Mouse (Mus musculus) hindbrain, embryonic 10.5 days (tissue): Measurements from ENCODE around the gene Mpi. TPM values are rescaled to one million over a fixed set of nuclear protein-coding genes. Genes with fewer than 3 reads are reported as not detected.

Source experiments
- DNase-seq: peaks from one replicate; pipeline ENCODE4 v3.0.0-alpha.2; 2017; ENCODE audit warnings: low spot score
- H3K27ac ChIP-seq: fragments of 300-500 bp; sonication (generic); 2 replicates; pipeline ENCODE4 v1.5.1; 2016; ENCODE audit warnings: mild to moderate bottlenecking, moderate library complexity
- H3K27me3 ChIP-seq: fragments of 300-500 bp; sonication (generic); 2 replicates; pipeline ENCODE4 v1.6.1; 2016; ENCODE audit warnings: mild to moderate bottlenecking; ENCODE audit not compliant: poor library complexity, insufficient read depth, severe bottlenecking
- H3K36me3 ChIP-seq: fragments of 300-500 bp; sonication (generic); 2 replicates; pipeline ENCODE4 v1.6.1; 2016; ENCODE audit warnings: mild to moderate bottlenecking, moderate library complexity
- H3K4me1 ChIP-seq: fragments of 300-500 bp; sonication (generic); replicated peaks from 2 replicates; pipeline ENCODE4 v1.6.1; 2016; ENCODE audit warnings: mild to moderate bottlenecking
- H3K4me3 ChIP-seq: fragments of 300-500 bp; sonication (generic); 2 replicates; pipeline ENCODE4 v1.5.1; 2016; ENCODE audit warnings: mild to moderate bottlenecking, moderate library complexity
- H3K9me3 ChIP-seq: fragments of 300-500 bp; sonication (generic); 2 replicates; pipeline ENCODE4 v1.6.1; 2016; ENCODE audit warnings: mild to moderate bottlenecking, moderate library complexity
- WGBS: fragments of 180-500 bp; shearing (Covaris S2); methylation state at CpG from one replicate; pipeline ENCODE4 v1.1.7; 2016; 5-methylcytosine and 5-hydroxymethylcytosine counted together
- polyA plus RNA-seq: library from polyadenylated mRNA; unstranded; fragments of >200 nt; fragmentation: Nextera tagmentation; extraction: Ambion mirVana; gene quantifications from 2 replicates; pipeline ENCODE4 v1.2.1, GENCODE M21; 2016

Mpi gene
- polyA plus RNA-seq, 1 experiment from 2014 or later: 74.1 TPM

DNA sequence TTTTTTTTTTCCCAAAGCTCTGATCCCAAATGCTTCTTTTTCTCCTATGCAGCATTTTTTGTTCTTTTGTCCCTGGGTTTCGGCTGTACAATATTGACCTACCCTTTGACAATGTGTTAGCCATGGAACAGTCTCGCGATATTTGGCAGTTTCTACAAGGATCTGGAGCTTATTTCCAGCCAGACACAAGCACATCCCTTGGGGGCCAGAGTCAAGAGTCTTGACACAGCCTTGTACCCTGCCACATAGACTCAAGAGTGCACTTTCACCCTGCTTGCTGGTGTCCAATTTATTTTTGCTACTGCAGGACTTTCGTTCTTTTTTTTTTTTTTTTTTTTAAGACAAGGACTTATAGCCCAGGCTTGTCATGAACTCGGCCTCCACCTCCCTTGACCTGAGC is 16.2 kb downstream of the Mpi start:
- Histone ChIP-seq H3K9me3 (no peaks in the 10 kb centered on the region), H3K36me3 (peaks cover 65% of the 10 kb centered on the region), H3K4me3 (peak overlapping the region; percentile 94; the same call in 1 of the 2 replicates), H3K4me1 (peaks cover 28% of the 10 kb centered on the region), H3K27ac (no peak overlapping the region), H3K27me3 (no peaks in the 10 kb centered on the region)
- no peak for DNase-seq
- 87% methylated on average over 5 of the region's 5 CpGs for WGBS

DNA sequence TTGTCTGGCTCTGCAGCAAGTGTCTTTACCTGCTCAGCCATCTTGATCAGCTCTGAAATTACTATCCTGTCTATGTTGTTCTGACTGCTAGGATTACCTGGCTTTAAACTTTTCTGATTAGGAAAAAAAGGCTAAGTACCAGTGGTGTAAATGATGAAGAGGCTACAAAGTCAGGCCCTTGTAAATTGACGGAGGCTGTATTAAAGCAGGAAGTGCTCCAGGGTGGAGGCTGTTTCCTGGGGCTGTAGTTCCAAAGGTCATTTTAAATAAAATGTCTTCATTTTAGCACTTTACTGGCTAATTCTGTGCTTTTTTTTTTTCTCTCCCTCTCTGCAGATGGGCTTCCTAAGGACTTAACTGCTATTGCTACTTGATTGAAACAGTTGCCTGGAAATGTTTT is 20.6 kb downstream of the Mpi start:
- Histone ChIP-seq H3K36me3 (peaks cover 63% of the 10 kb centered on the region), H3K4me3 (no peak overlapping the region), H3K9me3 (no peaks in the 10 kb centered on the region), H3K4me1 (peaks cover 8% of the 10 kb centered on the region), H3K27ac (no peak overlapping the region), H3K27me3 (no peaks in the 10 kb centered on the region)
- 81% methylated on average over 1 of the region's 1 CpGs for WGBS
- no peak for DNase-seq

DNA sequence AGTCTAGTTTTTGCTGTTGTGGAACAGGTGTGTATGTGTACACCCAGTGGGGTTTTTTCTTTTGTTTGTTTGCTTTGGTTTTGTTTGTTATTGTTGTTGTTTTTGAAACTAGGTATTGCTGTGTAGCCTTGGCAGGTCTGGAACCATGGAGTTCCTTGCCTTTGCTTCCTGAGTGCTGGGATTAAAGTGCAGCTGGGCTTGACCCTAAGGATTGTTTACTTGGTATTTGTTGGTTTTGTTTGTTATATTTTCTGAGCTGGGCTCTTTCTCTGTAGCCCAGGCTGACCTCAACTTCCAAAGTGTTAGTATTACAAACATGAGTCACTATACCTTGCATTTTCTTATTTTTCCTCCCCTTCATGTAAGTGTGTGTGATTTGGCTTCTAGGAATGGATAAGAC is 26.1 kb downstream of the Mpi start:
- H3K4me3 ChIP-seq: no peak overlapping the region
- H3K4me1 ChIP-seq: peaks cover 29% of the 10 kb centered on the region
- H3K36me3 ChIP-seq: peaks cover 25% of the 10 kb centered on the region
- no peaks in the 10 kb centered on the region for H3K9me3 ChIP-seq
- H3K27me3 ChIP-seq: no peaks in the 10 kb centered on the region
- H3K27ac ChIP-seq: no peak overlapping the region
- no peak for DNase-seq

DNA sequence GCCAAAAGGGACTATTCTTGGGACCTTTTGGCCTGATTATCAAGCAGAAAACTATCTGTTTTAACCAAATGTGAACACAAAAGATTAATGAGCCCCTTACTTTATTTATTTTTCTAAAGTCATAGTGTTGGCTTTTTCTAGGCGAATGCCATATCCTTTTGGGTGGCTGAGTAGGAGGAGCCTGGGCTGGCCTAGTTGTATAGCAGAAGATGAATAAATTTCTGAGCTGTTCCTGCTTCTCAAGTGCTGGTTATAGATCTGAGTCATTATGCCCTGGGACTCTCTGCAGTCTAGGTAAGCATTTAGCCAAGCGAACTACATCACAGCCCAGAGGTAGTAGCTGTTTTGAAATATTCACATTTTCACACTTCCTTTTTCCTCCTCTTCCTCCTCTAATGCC is 27.0 kb downstream of the Mpi start:
- Histone ChIP-seq H3K4me1 (peaks cover 29% of the 10 kb centered on the region), H3K27ac (no peak overlapping the region), H3K9me3 (no peaks in the 10 kb centered on the region), H3K4me3 (no peak overlapping the region), H3K36me3 (peaks cover 17% of the 10 kb centered on the region), H3K27me3 (no peaks in the 10 kb centered on the region)
- 93% methylated on average over 2 of the region's 2 CpGs for WGBS
- no peak for DNase-seq

DNA sequence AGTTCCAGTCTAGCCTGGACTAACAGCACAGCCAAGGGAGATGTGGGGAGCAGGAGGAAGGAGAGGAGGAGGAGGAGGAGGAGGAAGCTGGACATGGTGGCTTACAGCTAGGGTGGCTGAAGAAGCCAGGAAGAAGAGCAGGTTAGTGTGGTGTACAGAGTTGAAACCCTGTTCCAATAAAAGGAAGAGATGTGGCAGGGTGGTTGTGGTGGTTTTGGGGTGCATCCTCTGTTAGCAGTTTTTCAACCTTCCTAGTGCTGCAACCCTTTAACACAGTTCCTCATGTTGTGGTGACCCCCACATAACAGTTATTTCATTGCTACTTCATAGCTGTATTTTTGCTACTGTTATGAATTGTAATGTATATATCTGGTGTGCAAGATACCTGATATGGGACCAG is 28.1 kb downstream of the Mpi start:
- no peaks in the 10 kb centered on the region for H3K27me3 ChIP-seq
- H3K36me3 ChIP-seq: peaks cover 7% of the 10 kb centered on the region
- H3K9me3 ChIP-seq: no peaks in the 10 kb centered on the region
- no peak overlapping the region for H3K27ac ChIP-seq
- peaks cover 29% of the 10 kb centered on the region for H3K4me1 ChIP-seq
- no peak for DNase-seq
- no peak overlapping the region for H3K4me3 ChIP-seq

DNA sequence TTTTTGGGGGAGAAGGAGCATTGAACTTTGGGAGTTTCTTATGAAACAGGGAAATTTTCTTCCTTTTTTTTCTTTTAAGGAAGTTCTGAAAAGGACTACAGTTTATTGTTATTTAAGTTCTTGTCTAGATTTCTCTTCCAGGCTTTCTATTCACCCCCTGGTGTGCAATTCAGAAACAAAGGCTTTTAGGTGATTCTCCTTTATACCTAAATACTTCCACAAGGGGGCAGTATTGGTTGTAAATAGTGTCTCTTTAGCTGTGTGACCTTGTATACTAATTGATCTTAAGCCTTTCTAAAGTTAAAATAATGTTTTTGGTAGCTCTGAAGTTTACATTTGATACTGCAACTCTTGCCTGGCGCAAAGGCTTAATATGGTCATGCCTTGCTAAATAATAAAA is 28.8 kb downstream of the Mpi start:
- Histone ChIP-seq H3K27me3 (no peaks in the 10 kb centered on the region), H3K27ac (no peak overlapping the region), H3K4me3 (no peak overlapping the region), H3K36me3 (no peaks in the 10 kb centered on the region; the same call in 1 of the 2 replicates), H3K4me1 (peaks cover 28% of the 10 kb centered on the region), H3K9me3 (no peaks in the 10 kb centered on the region)
- WGBS: 93% methylated on average over 1 of the region's 1 CpGs
- no peak for DNase-seq

DNA sequence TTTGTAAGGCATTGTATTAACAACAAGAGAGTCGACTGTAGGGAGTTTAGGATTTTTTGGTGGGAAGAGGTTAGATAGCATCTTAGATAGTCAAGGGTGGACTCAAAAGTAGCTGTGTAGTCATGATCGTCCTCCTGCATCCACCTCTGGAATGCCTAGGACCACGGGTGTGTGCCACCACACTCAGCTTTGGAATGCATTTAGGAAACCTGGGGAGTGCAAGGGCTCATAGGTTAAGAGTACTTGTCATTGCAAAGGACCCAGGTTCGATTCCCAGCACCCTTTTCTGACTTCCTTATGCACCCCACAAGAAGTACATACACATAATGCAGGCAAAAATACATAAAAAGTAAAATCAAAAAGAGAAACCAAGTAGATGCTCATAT is 29.7 kb downstream of the Mpi start:
- Histone ChIP-seq H3K4me1 (peaks cover 25% of the 10 kb centered on the region), H3K27me3 (no peaks in the 10 kb centered on the region), H3K4me3 (peak overlapping the region; percentile 95), H3K36me3 (no peaks in the 10 kb centered on the region), H3K9me3 (no peaks in the 10 kb centered on the region), H3K27ac (no peak overlapping the region)
- DNase-seq: no peak
- WGBS: 82% methylated on average over 4 of the region's 4 CpGs

DNA sequence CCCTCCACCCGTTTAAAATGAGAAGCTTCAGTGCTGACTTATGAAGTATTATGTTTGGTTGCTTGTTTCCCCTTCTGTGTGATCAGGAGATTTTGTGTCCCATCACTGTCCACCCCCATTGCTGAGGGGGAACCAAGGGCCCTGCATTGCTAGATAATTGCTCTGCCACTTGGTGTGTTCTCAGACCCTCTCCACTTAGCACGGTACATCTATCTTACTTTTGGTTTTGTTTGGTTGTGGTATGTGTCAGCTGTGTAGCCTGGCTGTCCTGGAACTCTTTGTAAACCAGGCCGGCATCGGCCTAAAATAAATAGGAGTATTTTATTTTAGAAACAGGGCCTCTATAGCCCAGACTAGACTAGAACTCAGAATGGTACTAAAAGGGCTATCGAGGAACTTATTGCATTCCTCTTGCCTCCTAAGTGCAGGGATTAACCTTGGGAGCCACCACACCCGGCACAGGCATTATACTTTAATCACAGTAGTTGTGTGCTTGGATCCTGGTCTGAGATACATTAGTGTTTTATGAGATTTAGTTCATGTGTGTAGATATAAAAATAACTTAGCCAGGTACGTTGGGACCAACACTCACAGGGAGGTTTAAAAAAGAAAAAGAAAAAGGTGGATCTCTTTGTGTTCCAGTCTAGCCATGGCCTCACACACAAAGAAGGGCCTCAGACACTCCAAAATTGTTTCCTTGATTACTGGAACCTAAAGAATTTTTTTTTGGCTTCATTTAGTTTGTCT is 30.3 kb downstream of the Mpi start:
- no peak for DNase-seq
- WGBS: 59% methylated on average over 7 of the region's 7 CpGs
- Histone ChIP-seq H3K4me1 (peaks cover 26% of the 10 kb centered on the region), H3K27ac (peak overlapping the region; percentile 98), H3K36me3 (no peaks in the 10 kb centered on the region), H3K27me3 (no peaks in the 10 kb centered on the region), H3K4me3 (peak overlapping the region; percentile 95), H3K9me3 (no peaks in the 10 kb centered on the region)

DNA sequence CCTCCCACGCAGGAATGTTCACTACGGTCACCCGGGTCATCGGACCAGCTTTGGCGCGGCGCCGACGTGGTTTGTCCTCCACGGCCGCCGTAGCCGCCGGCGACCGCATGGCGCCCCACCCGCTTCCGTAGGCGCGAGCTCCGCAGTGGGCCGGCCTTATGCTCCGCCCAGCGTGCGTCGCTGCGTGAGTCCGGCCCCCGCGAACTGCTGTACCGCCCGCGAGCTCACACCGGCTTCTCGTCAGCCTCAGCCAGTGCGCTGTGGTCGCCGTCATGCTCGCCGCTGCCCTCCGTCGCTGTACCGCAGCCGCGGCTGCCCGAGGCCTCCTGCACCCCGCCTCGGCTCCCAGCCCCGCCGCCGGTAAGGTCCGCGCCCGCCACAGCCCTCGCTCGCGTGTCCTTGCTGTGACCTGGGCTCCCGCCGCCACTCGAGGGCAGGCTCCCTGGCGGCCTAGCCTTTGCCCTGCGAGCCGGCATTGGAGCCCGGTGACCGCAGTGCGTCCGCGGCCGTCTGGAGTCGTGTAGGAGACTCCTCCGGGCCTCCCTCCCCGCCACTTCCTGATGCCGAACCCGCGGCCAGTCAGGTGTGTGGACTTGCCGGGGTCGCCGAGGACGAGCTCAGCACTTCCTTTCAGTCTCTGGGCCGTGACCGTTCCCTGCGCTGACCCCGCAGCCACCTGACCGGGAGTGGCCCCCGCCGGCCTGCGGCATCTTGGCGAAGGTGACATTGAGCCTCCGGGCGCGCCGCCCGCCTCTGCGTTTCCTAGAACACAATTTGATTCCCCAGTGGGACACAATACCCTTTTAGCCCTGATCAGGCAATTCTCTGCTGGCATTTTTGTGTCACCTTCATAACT is 31.3 kb downstream of the Mpi start, which contains the start of gene Cox5a:
Gene Cox5a, plus strand, starts transcription at position 219 of the 856 bp plus-strand sequence.
- under 1% methylated on average over 95 of the region's 95 CpGs for WGBS
- H3K9me3 ChIP-seq: no peaks in the 10 kb centered on the region
- H3K4me1 ChIP-seq: peaks cover 33% of the 10 kb centered on the region
- no peaks in the 10 kb centered on the region for H3K27me3 ChIP-seq
- H3K4me3 ChIP-seq: peak within 1 kb of the TSS; percentile 95
- peak within 1 kb of the TSS; percentile 98 for H3K27ac ChIP-seq
- no peaks in the 10 kb centered on the region for H3K36me3 ChIP-seq
- peak; percentile 90 for DNase-seq

DNA sequence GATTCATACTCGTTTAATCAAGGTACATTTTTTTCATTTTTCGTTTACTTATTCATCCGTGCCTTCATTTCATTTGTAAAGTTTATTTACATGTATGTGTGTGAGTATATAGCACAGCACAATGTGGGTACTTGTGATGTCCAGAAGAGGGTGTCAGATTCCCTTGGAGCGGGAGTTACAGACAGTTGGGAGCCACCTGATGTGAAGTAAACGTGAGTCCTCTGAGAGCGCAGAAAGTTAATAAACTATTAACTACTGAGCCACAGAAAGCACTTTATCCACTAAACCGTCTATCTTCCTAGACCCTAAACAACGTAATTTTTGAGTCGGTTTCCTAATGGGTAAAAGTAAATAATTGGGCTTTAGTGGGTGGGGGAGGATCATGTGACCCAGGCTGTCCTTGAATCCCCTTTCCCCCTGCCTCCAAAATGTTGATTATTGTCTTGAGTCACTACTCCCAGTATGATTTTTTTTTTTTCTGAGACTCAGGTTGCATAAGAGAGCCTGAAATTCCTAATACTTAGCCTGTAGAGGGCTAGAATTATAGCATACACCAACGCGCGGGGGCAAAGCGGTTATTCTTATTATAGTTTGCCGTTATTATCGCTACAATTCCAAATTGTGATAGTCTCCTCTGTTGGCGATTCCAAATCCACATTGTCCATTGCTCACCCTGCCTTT is 32.0 kb downstream of the Mpi start:
- no peak for DNase-seq
- H3K4me3 ChIP-seq: peak overlapping the region; percentile 95
- peaks cover 33% of the 10 kb centered on the region for H3K4me1 ChIP-seq
- H3K27me3 ChIP-seq: no peaks in the 10 kb centered on the region
- WGBS: 24% methylated on average over 16 of the region's 16 CpGs
- H3K27ac ChIP-seq: peak overlapping the region; percentile 98
- no peaks in the 10 kb centered on the region for H3K9me3 ChIP-seq
- H3K36me3 ChIP-seq: no peaks in the 10 kb centered on the region

DNA sequence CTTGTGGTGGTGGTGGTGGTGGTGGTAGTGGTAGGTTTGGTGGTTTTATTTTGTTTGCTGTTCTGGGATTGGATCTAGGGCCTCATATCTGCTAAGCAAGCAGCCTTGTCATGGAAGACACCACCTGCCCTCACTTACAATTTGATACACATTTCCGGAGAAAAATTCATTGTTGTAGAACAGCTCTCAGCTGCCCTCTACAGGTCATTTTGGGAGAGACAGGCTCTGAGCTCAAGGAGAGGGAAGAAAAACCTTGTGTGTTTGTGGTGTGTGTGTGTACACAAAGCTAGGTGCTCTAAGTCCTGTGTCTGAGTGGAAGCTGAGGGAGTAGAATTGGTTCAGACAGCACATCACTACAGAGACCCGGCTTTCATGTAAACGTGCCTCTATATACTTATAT is 35.5 kb downstream of the Mpi start:
- WGBS: 11% methylated on average over 3 of the region's 3 CpGs
- H3K27me3 ChIP-seq: no peaks in the 10 kb centered on the region
- no peaks in the 10 kb centered on the region for H3K9me3 ChIP-seq
- no peaks in the 10 kb centered on the region for H3K36me3 ChIP-seq
- peaks cover 13% of the 10 kb centered on the region for H3K4me1 ChIP-seq
- DNase-seq: peak; percentile 73
- no peak overlapping the region for H3K4me3 ChIP-seq
- peak overlapping the region; percentile 46 for H3K27ac ChIP-seq

DNA sequence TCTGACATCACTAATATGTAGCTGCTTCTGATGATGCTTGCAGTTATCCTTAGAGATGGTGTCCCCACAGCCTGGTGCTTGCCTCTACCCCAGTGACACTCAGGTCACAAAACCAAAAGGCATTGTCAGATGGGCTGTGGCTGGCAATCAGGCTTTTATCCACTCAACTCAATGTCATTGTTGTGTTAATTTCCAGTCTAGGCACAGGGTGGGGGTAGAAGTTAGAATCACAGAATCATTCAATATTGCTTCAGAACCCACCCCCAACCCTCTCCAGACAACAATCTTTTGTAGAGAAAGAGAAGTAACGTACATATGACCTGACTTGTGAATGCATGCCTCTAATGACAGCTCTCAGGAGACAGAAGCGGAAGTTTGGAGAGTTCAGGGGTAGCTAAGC is 42.0 kb downstream of the Mpi start:
- H3K9me3 ChIP-seq: no peaks in the 10 kb centered on the region
- 47% methylated on average over 2 of the region's 2 CpGs for WGBS
- peaks cover 18% of the 10 kb centered on the region for H3K27me3 ChIP-seq
- no peak overlapping the region for H3K4me3 ChIP-seq
- H3K36me3 ChIP-seq: no peaks in the 10 kb centered on the region
- peaks cover 15% of the 10 kb centered on the region for H3K4me1 ChIP-seq
- DNase-seq: no peak
- no peak overlapping the region for H3K27ac ChIP-seq

DNA sequence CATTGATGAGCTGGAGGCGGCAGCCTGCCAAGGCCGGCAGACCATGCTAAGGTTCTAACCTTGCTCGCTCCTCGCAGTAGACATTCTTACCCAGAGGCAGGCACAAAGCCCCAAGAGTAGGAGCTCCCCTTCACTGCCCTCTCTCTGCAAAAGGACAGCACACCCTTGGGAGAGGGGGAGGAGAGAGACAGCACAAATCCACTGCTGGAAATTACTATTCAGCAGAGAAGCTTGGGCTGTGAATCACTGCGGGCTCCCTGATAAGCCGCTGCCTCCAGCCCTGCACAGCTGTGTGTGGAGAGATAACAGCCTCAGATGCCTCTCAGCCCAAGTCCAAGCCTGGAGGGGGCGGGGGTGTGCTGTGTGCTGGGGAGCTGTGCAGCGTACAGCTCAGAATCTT is 46.9 kb downstream of the Mpi start:
- WGBS: 8% methylated on average over 8 of the region's 8 CpGs

More for the DNA sequence above, 46.9 kb downstream of the Mpi start:
- H3K9me3 ChIP-seq: no peaks in the 10 kb centered on the region
- H3K36me3 ChIP-seq: no peaks in the 10 kb centered on the region
- H3K27me3 ChIP-seq: peaks cover 67% of the 10 kb centered on the region
- peaks cover 58% of the 10 kb centered on the region for H3K4me1 ChIP-seq
- DNase-seq: peak; percentile 44
- 0 out of 2 replicates have a peak overlapping the region, but pooled peaks have one; percentile 14 for H3K4me3 ChIP-seq
- H3K27ac ChIP-seq: no peak overlapping the region
